Mouse (Mus musculus) spleen, adult 2 months (tissue): ENCODE measurements at regions not wholly inside any gene's neighbourhood (a gene's known extent, or its start where the extent isn't known, plus 50 kb on each side); places are given as distances from the start of the nearest gene placed in this dataset.

ENCODE experiments used
- CTCF ChIP-seq: fragments of 200-500 bp; IDR thresholded peaks from 2 replicates; pipeline ENCODE4 v1.5.1; 2011; ENCODE audit warnings: mild to moderate bottlenecking, inconsistent platforms; ENCODE audit not compliant: insufficient read depth, insufficient read length, insufficient replicate concordance; ENCODE audit errors: extremely low read depth
- POLR2A ChIP-seq: fragments of 200-500 bp; IDR thresholded peaks from 2 replicates; pipeline ENCODE4 v1.6.1; 2011; ENCODE audit warnings: low read depth, low read length, inconsistent platforms

- TF ChIP-seq POLR2A (no peak), CTCF (no peak)
These were observed 92.4 kb upstream of the Glrp1 start for GRCm38 (mm10) chr1:88602241-88602640.
